Mouse (Mus musculus): ENCODE data around the gene Cyb5d1. TPM values are rescaled to one million over a fixed set of nuclear protein-coding genes. Genes with fewer than 3 reads are reported as not detected.

Cyb5d1 gene
- total RNA-seq, 2 experiments from 2014 or later = 40.8 to 43.6 TPM

- peak; percentile 86 to 93 for DNase-seq (ENCODE audit: extremely low spot score in 1 of 2, low spot score in 1 of 2)
Observed at GRCm38 (mm10) chr11:69366157-69366854, 29.1 kb downstream of the Cyb5d1 start.

- no peak for DNase-seq (ENCODE audit: extremely low spot score in 1 of 2, low spot score in 1 of 2)
Observed at GRCm38 (mm10) chr11:69365722-69366121, 29.7 kb downstream of the Cyb5d1 start.

- DNase-seq (ENCODE audit: extremely low spot score in 1 of 2, low spot score in 1 of 2) = peak; percentile 78 to 89
Observed at GRCm38 (mm10) chr11:69364910-69365309, 30.5 kb downstream of the Cyb5d1 start.

GRCm38 (mm10) chr11:69364376-69364775 is 31.1 kb downstream of the Cyb5d1 start:
- DNase-seq (ENCODE audit: extremely low spot score in 1 of 2, low spot score in 1 of 2) = no peak

- no peak for DNase-seq (ENCODE audit: extremely low spot score in 1 of 2, low spot score in 1 of 2)
Observed at GRCm38 (mm10) chr11:69362479-69362878, 33.0 kb downstream of the Cyb5d1 start.

DNA sequence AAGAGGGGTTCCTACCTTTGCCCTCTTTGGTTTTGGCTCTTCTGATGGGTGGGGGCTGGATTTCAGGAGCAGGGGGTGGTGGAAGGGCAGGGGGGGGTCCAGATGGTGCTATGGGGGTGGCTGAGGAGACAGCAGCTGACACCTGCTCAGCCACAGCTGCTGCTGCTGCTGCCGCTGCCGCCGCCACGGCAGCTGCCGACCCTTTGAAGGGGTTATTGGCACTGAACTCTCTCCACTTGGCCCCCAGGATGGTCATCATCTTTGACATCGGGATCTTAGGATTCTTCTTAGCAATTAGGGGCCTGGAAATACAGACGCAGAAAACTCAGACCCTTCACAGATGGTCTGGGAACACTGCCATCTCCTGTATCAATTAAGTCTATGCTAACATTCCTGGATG is 33.4 kb downstream of the Cyb5d1 start:
- DNase-seq (ENCODE audit: extremely low spot score in 1 of 2, low spot score in 1 of 2) = no peak

- no peak for DNase-seq (ENCODE audit: extremely low spot score in 1 of 2, low spot score in 1 of 2)
Observed at GRCm38 (mm10) chr11:69357690-69358089, 37.7 kb downstream of the Cyb5d1 start.

GRCm38 (mm10) chr11:69356544-69356943 is 38.9 kb downstream of the Cyb5d1 start:
- no peak for DNase-seq (ENCODE audit: extremely low spot score in 1 of 2, low spot score in 1 of 2)

- no peak for DNase-seq (ENCODE audit: extremely low spot score in 1 of 2, low spot score in 1 of 2)
Observed at GRCm38 (mm10) chr11:69346441-69346840, 49.0 kb downstream of the Cyb5d1 start.

Other genes starting within 250 kb of the Cyb5d1 start
- gene Alox12b, start 238.6 kb downstream of the Cyb5d1 start, total RNA-seq (2021) = 1 to 10 TPM; 4.0 to 7.2 TPM
- gene Alox8, start 197.8 kb downstream of the Cyb5d1 start, total RNA-seq (2021) = 1 to 10 TPM; 6.0 to 8.2 TPM
- 1 to 10 TPM; 1.7 TPM for gene Gucy2e, start 158.6 kb downstream of the Cyb5d1 start, total RNA-seq (2021)
- gene Cntrob, start 71.9 kb downstream of the Cyb5d1 start, total RNA-seq (2021) = 10 to 100 TPM; 11.2 to 15.6 TPM
- 10 to 100 TPM; 63.5 to 68.4 TPM for gene Trappc1, start 71.7 kb downstream of the Cyb5d1 start, total RNA-seq (2021)
- 10 to 100 TPM; 23.3 to 24.4 TPM for gene Kcnab3, start 69.4 kb downstream of the Cyb5d1 start, total RNA-seq (2021)
- gene Rnf227, start 55.2 kb downstream of the Cyb5d1 start, total RNA-seq (2021) = 100 to 1,000 TPM; 103 to 110 TPM
- 100 to 1,000 TPM; 504 to 538 TPM for gene Chd3, start 26.2 kb downstream of the Cyb5d1 start, total RNA-seq (2021)
- gene Naa38, start 144 bp downstream of the Cyb5d1 start, total RNA-seq (2021) = 100 to 1,000 TPM; 100 to 116 TPM
- gene Tmem88, start 2.6 kb upstream of the Cyb5d1 start, total RNA-seq (2021) = 1 to 10 TPM; 2.5 TPM
- gene Kdm6b, start 18.0 kb upstream of the Cyb5d1 start, total RNA-seq (2021) = 10 to 100 TPM; 28.5 to 41.2 TPM
- gene Dnah2, start 153.5 kb upstream of the Cyb5d1 start, total RNA-seq (2021) = 1 to 10 TPM; 3.5 to 8.0 TPM
- 100 to 1,000 TPM; 134 to 139 TPM for gene Efnb3, start 164.6 kb upstream of the Cyb5d1 start, total RNA-seq (2021)
- 10 to 100 TPM; 11.7 to 12.5 TPM for gene Wrap53, start 184.6 kb upstream of the Cyb5d1 start, total RNA-seq (2021)
- 10 to 100 TPM; 24.3 to 29.8 TPM for gene Trp53, start 184.7 kb upstream of the Cyb5d1 start, total RNA-seq (2021)
- 100 to 1,000 TPM; 394 to 472 TPM for gene Atp1b2, start 210.3 kb upstream of the Cyb5d1 start, total RNA-seq (2021)
- gene Shbg, start 222.3 kb upstream of the Cyb5d1 start, total RNA-seq (2021) = not detected
- gene Sat2, start 226.4 kb upstream of the Cyb5d1 start, total RNA-seq (2021) = 10 to 100 TPM; 15.5 to 15.8 TPM
- gene Fxr2, start 237.4 kb upstream of the Cyb5d1 start, total RNA-seq (2021) = 100 to 1,000 TPM; 124 to 131 TPM